Mouse (Mus musculus): ENCODE measurements at regions not wholly inside any gene's neighbourhood (a gene's known extent, or its start where the extent isn't known, plus 50 kb on each side); places are given as distances from the start of the nearest gene placed in this dataset.

DNA sequence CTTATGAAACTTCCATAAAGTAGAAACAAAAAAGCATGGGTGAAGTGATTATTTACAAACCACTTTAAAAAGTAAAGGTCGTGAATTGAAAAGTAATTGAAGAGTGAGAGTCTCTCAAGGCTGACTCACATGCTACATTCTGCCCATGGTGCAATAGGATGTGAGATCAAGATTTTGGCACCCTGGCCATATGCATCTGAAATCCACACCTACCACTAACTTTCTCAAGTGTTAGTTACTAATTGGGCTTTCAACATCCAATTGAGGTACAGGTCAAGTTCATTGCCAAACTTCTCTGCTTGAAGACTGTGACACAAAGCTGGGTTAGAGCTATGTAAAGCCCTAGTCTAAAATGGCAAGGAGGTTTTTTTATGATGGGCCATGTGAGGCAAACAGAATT is 369.7 kb downstream of the Rnf144a start:
- no peak for TF ChIP-seq CTCF (IDR thresholded peaks at IDR 0.05)
- no peak for TF ChIP-seq EP300 (IDR thresholded peaks at IDR 0.05)

Measured in lung, postnatal 0 days (tissue).